Mouse (Mus musculus): ENCODE measurements around the gene Prok2.

DNA sequence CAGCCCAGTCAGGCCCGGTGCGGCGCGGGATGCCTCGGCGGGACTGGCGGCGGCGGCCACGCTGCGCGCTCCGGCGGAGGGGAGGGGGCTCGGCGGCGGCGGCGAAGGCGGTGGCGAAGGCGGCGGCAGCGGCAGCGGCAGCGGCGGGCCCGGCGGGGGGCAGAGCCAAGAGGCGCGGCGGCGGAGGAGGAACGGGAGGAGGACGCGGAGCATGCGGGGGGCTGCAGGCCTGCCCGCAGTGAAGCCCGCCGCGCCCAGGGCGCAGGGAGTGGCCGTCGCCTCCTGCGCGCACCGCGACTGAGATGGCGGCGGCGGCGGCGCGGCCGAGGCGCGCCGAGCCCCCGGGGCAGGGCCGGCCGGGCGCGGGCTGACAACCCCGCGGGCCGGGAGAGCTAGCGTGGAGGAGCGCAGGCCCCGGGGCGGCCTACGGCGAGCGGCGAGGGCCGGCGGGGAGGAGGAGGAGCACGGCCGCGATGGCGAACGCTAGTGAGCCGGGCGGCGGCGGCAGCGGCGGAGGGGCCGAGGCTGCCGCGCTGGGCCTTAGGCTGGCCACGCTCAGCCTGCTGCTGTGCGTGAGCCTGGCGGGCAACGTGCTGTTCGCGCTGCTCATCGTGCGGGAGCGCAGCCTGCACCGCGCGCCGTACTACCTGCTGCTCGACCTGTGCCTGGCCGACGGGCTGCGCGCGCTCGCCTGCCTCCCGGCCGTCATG is 33.8 kb downstream of the Prok2 start, which contains the start of gene Gpr27:
- TF ChIP-seq TAL1 (IDR thresholded peaks at IDR 0.05; ENCODE audit: low read length) (no peak), GATA1 (IDR thresholded peaks at IDR 0.05; ENCODE audit: low read length) (no peak)
